Mouse (Mus musculus) brain, adult 2 months (tissue): ENCODE results near the gene Pgls.

Experiments used
- DNase-seq: peaks from one replicate; pipeline ENCODE4 v3.0.0; 2011; ENCODE audit warnings: low read depth, low spot score

Gene Pgls

DNA sequence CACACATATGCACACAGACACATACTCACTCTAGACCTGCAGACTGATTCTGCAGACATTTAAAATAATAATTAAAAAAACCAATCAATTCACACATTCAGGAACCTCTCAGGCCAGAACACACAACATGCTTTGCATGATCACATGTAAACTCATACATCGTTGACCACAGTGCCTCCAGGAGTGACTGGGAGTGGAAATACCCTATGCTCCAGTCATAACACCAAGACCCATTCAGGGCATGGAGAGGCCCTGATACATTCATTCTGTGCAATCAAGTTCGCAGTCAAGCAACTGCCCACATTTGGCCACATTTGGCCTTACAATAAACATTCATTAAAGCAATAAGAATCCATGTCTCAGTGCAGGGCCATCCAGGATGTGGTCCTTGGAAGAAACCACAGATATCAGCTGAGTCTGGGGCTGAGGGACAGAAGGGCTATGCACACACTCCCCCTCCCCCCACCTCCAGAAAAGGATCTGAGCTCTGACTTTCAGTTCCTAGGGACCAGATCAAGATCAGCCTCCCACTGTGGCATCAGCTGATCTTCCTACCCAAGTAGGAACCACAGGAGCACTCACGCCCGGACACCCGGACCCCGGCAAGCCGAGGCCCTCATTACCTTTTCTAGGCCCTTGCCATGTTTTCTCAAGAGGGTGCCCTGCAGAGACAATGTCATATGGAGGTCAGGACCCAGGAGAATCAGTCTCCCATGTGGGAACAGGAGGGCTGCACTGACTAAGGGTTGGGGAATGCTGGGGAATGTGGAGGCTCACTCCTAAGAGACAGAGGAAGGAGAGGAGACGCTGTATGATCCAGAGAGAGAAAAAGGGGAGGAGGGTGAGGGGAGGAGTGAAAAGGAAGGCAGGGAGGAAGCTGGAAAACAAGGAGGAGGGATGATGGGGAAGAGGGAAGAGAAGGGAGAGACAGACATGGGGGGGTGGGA lies 45.4 kb downstream of the Pgls start:
- no peak for DNase-seq

DNA sequence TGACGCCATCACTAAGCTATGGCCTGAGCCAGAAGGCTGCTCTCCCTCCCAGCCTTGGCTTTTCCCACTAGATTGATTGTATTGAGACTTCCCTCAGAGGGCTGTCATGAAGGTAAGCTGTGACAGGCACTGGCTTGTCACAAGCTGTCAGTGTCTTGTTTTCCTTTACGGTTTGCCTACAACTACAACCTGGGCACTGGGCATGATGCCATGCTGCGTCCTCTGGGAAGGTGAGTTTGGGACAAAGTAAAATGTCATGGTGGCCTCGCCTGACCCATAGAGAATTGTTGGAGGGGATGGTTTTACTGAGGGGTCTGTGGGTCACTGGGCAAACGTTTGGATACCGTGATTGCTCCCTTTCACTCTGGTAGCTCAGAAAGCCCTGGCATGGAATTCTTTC lies 46.3 kb downstream of the Pgls start:
- no peak for DNase-seq

DNA sequence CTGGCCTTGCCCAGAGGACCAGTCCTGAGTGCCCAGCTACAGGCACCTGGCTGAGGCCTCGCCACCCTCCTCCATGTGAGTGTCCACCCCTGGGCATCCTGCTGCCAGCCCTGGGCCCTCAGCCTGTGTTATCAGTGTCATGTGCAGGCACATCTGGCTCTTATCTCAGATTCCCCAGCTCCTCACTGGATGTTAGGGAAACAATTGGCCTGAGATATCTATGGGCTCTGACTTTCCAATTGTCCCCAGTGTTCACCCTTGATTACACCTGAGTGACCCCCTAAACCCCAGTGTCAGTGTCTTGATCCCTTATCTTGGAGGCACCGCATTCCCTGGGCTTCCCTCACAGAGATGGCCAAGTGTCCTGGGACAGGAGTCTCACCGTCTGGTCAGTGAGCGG lies 47.3 kb downstream of the Pgls start:
- DNase-seq: no peak

DNA sequence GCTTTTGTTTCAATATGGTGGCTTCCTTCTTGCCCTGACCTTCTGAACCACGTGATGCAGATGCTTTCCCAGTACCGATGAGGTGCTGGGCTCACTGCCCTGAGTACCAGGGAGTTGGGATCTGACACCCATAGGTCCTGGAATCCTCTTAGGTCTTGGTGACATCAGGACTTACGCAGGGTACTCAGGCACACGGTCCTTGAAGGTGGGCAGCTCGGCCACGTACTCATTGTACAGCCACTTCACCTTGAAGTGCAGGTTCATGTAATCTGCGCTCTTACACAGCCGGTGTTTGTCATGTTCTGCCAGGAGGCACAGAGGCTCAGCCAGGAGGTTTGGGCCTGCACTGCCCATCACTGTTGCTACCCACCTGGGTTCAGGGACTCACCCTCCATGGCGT lies 53.5 kb downstream of the Pgls start:
- no peak for DNase-seq
